Mouse (Mus musculus) liver, embryonic 11.5 days (tissue): ENCODE measurements at regions not wholly inside any gene's neighbourhood (a gene's known extent, or its start where the extent isn't known, plus 50 kb on each side); places are given as distances from the start of the nearest gene placed in this dataset.

Source experiments
- ATAC-seq: fragments of 200-750 bp; cut with Nextera tagmentation; replicated peaks from 2 replicates; pipeline ENCODE4 v1.8.0; 2017; ENCODE audit warnings: moderate number of reproducible peaks, mild to moderate bottlenecking, moderate TSS enrichment, moderate library complexity; ENCODE audit not compliant: low FRiP score
- DNase-seq: peaks from one replicate; pipeline ENCODE4 v3.0.0-alpha.2; 2017; ENCODE audit warnings: low spot score
- H3K27ac ChIP-seq: fragments of 300-500 bp; sonication (generic); 2 replicates; pipeline ENCODE4 v1.5.1; 2014; ENCODE audit warnings: mild to moderate bottlenecking, low read depth, low read length, control low read depth
- H3K27me3 ChIP-seq: fragments of 300-500 bp; sonication (generic); replicated peaks from 2 replicates; pipeline ENCODE4 v1.6.1; 2014; ENCODE audit warnings: low read length, mixed read lengths; ENCODE audit not compliant: control insufficient read depth, insufficient read depth
- H3K36me3 ChIP-seq: fragments of 300-500 bp; sonication (generic); 2 replicates; pipeline ENCODE4 v1.6.1; 2014; ENCODE audit warnings: mild to moderate bottlenecking, low read length, moderate library complexity, mixed read lengths; ENCODE audit not compliant: control insufficient read depth, insufficient read depth
- H3K4me1 ChIP-seq: fragments of 300-500 bp; sonication (generic); replicated peaks from 2 replicates; pipeline ENCODE4 v1.6.1; 2014; ENCODE audit warnings: low read length, mixed read lengths; ENCODE audit not compliant: control insufficient read depth, insufficient read depth
- H3K4me2 ChIP-seq: fragments of 300-500 bp; sonication (generic); 2 replicates; pipeline ENCODE4 v1.6.1; 2014; ENCODE audit warnings: mild to moderate bottlenecking, control low read depth, moderate library complexity
- H3K4me3 ChIP-seq: fragments of 300-500 bp; sonication (generic); 2 replicates; pipeline ENCODE4 v1.5.1; 2014; ENCODE audit warnings: low read depth, low read length, control low read depth
- H3K9ac ChIP-seq: fragments of 300-500 bp; sonication (generic); 2 replicates; pipeline ENCODE4 v1.6.1; 2014; ENCODE audit warnings: low read depth, low read length, control low read depth
- H3K9me3 ChIP-seq: fragments of 300-500 bp; sonication (generic); 2 replicates; pipeline ENCODE4 v1.6.1; 2016; ENCODE audit warnings: low read length, inconsistent platforms, mixed read lengths; ENCODE audit not compliant: control insufficient read depth
- WGBS: fragments of 180-500 bp; shearing (Covaris S2); extraction: QIAGEN DNeasy Blood & Tissue Kit; methylation state at CpG from one replicate; pipeline ENCODE4 v1.1.7; 2014; 5-methylcytosine and 5-hydroxymethylcytosine counted together

DNA sequence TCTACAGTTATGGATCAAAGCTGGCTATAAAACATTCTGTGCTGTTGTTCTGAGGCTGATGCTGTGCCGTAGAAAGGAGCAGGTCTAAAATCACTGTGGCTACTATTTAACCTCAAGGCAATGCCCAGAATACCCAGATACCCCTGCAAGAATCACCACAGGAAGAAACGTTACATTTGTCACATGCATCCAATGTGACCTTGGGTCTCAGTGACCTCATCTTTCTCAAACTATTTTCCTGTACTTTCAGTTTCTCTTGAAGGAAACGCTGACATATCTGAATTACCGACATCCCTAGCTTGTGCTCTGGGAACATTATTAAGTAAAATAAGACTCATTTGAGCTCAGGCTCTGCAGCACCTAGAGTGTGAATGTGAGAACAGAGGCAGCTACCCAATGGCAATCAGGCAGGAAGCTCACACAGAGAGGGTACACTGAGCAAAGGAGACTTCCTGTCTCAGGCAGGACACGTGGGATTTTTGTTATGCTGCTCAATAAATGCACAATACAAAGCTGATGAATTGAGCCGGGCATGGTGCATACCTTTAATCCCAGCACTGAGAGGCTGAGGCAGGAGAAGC, 436.7 kb upstream of the Jarid2 start:
- Histone ChIP-seq H3K27me3 (no peaks in the 10 kb centered on the region), H3K4me3 (no peak overlapping the region), H3K9me3 (peaks cover 7% of the 10 kb centered on the region), H3K9ac (no peak overlapping the region), H3K4me2 (no peak overlapping the region), H3K27ac (no peak overlapping the region), H3K36me3 (no peaks in the 10 kb centered on the region), H3K4me1 (no peaks in the 10 kb centered on the region)
- no peak for DNase-seq
- no peak for ATAC-seq
- WGBS, result 67% methylated on average over 6 of the region's 6 CpGs

DNA sequence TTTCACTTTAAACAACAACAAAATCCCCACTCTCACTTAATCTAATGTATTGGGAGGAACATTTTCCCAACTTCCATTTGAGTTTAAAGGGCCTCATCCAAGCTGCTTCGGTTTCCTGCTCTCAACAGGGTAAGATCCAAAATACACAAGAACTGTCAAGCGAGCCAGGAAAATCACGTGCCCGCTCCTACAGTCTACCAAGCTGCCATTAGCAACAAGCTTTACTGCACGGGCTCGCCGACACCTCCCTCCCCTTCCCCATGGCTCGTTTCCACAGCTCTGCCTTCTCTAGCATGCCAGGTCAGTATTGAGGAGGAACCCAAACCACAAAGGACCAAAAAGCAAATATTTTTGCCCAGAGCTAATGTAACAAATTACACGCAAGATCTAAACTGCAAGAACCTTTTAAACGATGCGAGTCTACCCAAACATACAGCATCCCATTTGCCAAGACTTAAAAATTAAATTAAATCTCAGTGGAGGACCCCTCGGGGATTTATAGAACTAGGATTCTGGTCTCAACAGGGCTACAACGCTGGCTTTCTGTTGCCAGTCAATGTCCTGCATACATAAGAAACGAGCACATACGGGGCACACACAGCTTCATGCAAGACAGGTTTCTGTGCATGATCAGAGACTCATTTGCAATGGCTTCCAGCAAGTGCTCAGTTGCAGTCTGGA, 435.4 kb upstream of the Jarid2 start:
- H3K36me3 ChIP-seq, result no peaks in the 10 kb centered on the region
- H3K9me3 ChIP-seq, result peaks cover 7% of the 10 kb centered on the region
- no peaks in the 10 kb centered on the region for H3K27me3 ChIP-seq
- H3K4me3 ChIP-seq, result no peak overlapping the region
- H3K9ac ChIP-seq, result no peak overlapping the region
- no peaks in the 10 kb centered on the region for H3K4me1 ChIP-seq
- no peak for DNase-seq
- H3K27ac ChIP-seq, result no peak overlapping the region
- ATAC-seq, result no peak
- 82% methylated on average over 15 of the region's 15 CpGs for WGBS
- H3K4me2 ChIP-seq, result no peak overlapping the region

DNA sequence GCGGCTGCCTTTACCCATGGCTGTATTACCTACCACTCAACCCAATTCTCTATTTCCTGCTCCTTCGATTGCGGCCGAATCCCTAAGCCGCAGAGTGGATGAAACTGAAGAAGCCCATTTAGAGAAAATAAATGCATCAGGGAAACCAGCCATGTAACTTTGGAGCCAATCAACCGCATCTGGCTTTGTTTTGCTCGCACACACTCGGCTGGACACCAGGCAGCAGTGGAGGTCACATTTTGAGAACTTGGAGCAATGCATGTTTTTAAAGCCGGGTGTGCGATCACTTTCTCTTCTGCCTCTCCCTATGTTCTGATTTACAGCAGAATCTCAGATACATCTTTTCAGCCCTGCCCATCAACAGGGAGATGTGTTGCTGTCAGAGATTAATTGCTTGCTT, 433.7 kb upstream of the Jarid2 start:
- no peak overlapping the region for H3K9ac ChIP-seq
- ATAC-seq (no peak), DNase-seq (no peak)
- no peak overlapping the region for H3K4me3 ChIP-seq
- no peak overlapping the region for H3K27ac ChIP-seq
- H3K9me3 ChIP-seq, result peaks cover 2% of the 10 kb centered on the region; the same call in 1 of the 2 replicates
- no peaks in the 10 kb centered on the region for H3K4me1 ChIP-seq
- H3K36me3 ChIP-seq, result no peaks in the 10 kb centered on the region
- 85% methylated on average over 10 of the region's 10 CpGs for WGBS
- no peak overlapping the region for H3K4me2 ChIP-seq
- no peaks in the 10 kb centered on the region for H3K27me3 ChIP-seq

DNA sequence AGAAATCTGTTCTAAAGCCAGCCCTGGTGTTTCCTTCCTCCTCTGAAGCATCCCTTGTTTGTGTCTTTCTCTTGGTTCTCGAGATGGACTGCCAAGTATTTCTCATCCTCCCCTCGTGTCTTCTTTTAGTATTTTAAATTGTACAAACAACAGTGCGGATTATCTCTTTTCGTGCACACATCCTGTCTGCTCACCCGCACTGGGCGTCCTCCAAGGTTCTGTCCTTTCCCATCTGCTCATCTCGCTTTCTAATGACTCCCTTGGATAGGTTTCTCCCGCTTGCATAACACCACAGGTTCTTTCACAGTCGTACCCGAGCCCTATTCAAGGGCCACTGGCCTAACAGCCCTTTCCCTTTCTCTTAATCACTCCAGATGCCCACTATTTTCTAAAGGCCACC, 428.7 kb upstream of the Jarid2 start:
- WGBS, result 56% methylated on average over 10 of the region's 10 CpGs
- H3K9ac ChIP-seq, result no peak overlapping the region
- DNase-seq, result no peak

DNA sequence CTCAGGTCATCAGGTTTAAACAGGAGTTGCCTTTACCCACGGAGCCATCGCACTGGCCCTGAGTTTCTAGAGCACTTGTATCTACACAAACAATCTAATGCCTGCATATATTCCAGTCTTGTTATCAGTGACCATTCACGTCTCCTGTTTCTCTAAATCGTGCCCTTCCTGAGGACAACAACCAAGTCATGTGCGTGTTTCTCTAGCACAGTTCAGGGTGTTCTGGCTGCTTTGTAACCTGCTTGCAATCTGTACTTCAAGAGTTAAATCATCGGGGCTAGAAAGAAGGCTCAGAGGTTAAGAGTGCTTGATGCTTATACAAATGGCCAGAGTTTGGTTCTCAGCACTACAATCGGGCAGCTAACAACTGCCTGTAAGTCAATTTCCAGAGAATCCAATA, 428.1 kb upstream of the Jarid2 start:
- H3K9ac ChIP-seq, result no peak overlapping the region
- DNase-seq, result no peak
- H3K9me3 ChIP-seq, result no peaks in the 10 kb centered on the region
- no peaks in the 10 kb centered on the region for H3K36me3 ChIP-seq
- H3K4me3 ChIP-seq, result no peak overlapping the region
- H3K27ac ChIP-seq, result no peak overlapping the region
- WGBS, result 79% methylated on average over 7 of the region's 7 CpGs
- no peak for ATAC-seq
- H3K27me3 ChIP-seq, result no peaks in the 10 kb centered on the region
- H3K4me2 ChIP-seq, result no peak overlapping the region
- H3K4me1 ChIP-seq, result no peaks in the 10 kb centered on the region

More for the DNA sequence above, 428.7 kb upstream of the Jarid2 start:
- Histone ChIP-seq H3K36me3 (no peaks in the 10 kb centered on the region), H3K27ac (no peak overlapping the region), H3K4me1 (no peaks in the 10 kb centered on the region), H3K27me3 (no peaks in the 10 kb centered on the region), H3K9me3 (no peaks in the 10 kb centered on the region), H3K4me3 (no peak overlapping the region), H3K4me2 (no peak overlapping the region)
- no peak for ATAC-seq

DNA sequence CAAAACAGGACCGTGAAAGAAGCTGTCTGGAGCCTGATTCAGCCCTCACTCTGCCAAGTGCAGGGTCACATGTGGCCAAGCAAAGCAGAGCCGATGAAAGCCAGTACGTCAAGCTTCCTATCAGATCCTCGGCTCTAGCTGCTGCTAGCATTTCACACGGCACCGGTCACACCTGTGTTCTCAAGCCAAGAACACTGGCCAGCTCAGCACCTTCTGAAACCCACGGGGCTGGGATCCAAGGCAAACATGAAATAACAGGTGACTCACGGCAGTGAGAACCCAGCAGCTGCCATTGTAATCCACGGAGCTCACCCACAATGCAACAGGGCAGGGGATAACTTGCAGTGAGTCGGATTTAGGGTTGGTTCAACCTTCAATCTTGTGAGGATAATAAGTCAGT, 427.3 kb upstream of the Jarid2 start:
- H3K27ac ChIP-seq, result no peak overlapping the region
- DNase-seq (no peak), ATAC-seq (no peak)
- H3K9ac ChIP-seq, result no peak overlapping the region
- H3K9me3 ChIP-seq, result no peaks in the 10 kb centered on the region
- no peaks in the 10 kb centered on the region for H3K4me1 ChIP-seq
- no peaks in the 10 kb centered on the region for H3K36me3 ChIP-seq
- H3K4me2 ChIP-seq, result no peak overlapping the region
- WGBS, result 78% methylated on average over 10 of the region's 10 CpGs
- H3K4me3 ChIP-seq, result no peak overlapping the region
- no peaks in the 10 kb centered on the region for H3K27me3 ChIP-seq

DNA sequence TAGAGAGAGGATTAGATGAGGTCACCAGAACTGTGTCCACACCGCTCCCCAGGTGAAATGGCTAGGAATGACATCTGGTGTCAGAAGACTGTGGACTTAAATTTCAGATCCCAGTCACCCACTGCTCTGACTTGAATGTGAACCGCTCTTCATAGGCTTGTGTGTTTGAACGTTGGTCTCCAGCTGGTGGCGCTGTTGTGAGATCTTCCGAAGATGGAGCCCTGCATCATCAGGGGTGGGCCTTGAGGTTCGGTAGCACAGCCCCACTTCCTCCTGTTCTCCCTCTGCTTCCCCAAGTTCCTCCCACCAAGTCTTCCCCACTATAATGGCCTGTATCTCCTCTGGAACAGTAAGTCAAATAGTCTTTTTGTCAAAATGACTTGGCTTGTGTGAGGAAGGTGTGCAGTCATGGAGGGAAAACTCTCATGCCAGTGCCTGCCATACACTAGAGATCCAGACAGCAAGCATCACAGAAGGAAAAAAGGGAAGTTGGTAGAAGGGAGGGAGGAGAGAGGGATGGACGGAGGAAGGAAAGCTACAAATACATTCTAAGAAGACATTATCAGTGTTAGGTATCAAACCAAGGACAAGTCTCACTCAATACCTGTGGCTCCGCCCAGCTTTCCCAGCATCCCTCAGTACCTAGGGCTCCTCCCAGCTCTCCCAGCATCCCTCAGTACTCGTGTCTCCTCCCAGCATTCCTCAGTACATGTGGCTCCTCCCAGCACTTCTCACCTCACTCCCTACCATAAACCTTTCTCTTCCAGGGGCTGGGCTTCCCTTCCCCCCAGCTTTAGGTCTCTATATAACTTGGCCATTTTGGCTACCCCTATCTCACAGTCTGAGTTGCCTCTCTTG, 423.9 kb upstream of the Jarid2 start:
- DNase-seq, result no peak
- Histone ChIP-seq H3K4me1 (no peaks in the 10 kb centered on the region), H3K27me3 (no peaks in the 10 kb centered on the region), H3K4me3 (no peak overlapping the region), H3K27ac (no peak overlapping the region), H3K36me3 (no peaks in the 10 kb centered on the region), H3K9ac (no peak overlapping the region), H3K9me3 (no peaks in the 10 kb centered on the region), H3K4me2 (no peak overlapping the region)
- WGBS, result 60% methylated on average over 9 of the region's 9 CpGs
- no peak for ATAC-seq

DNA sequence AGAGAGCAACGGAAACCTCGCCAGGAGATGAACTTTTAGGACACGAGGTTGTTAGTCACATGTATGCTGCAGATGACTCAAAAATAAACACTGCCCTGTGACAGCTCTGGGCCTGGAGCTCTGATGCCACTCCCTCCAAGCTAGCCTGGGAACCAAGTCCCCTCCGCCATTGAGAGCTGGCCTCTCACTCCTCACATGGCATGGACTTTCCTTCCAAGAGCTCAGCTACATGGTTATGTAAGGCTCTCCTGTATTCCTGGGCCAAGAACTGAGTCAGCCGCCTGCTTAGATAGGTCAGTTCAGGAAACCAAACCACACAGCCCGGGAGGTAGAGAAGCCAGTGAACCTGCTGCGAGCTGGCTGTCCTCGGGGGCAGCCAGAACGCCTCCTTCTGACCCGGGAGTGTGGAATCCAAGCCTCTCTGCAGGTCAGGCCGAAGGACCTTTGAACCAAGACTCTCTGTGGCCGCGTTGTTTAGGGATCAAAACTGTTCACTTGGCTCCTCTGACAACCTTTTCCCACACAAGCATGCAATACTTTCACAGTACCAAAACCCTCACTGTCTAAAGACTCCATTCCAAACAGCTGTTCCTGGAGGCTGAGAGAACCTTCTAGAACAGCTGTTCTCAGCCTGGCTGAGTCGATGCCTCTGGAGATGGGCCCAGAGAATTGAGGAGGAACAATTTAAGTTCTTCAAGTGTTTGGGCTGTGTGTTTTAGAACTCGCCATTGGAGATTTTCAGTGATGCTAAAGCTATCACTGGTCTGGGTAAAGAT, 422.8 kb upstream of the Jarid2 start:
- 77% methylated on average over 15 of the region's 15 CpGs for WGBS
- no peak overlapping the region for H3K4me3 ChIP-seq
- no peak overlapping the region for H3K4me2 ChIP-seq
- no peak for DNase-seq
- H3K4me1 ChIP-seq, result no peaks in the 10 kb centered on the region
- H3K36me3 ChIP-seq, result no peaks in the 10 kb centered on the region
- no peaks in the 10 kb centered on the region for H3K9me3 ChIP-seq
- no peak overlapping the region for H3K27ac ChIP-seq
- no peak overlapping the region for H3K9ac ChIP-seq
- no peak for ATAC-seq
- H3K27me3 ChIP-seq, result no peaks in the 10 kb centered on the region
